Mouse (Mus musculus) left cerebral cortex, adult 2 months (tissue): ENCODE data around the gene Syne1. TPM values are rescaled to one million over a fixed set of nuclear protein-coding genes. Genes with fewer than 3 reads are reported as not detected.

ENCODE experiments used
- DNase-seq, 2 experiments: peaks; one replicate each; pipeline ENCODE4 v3.0.0; 2021 to 2022; ENCODE audit warnings: low spot score in 2 of 2, mixed read lengths in 1 of 2; ENCODE audit errors: extremely low spot score in 1 of 2
- H3K27ac ChIP-seq: fragments of 200-600 bp; 2 replicates; pipeline ENCODE4 v1.8.1; 2022
- H3K4me3 ChIP-seq: fragments of 200-600 bp; 2 replicates; pipeline ENCODE4 v1.8.1; 2022
- CTCF ChIP-seq: fragments of 200-600 bp; IDR thresholded peaks from 2 replicates; pipeline ENCODE4 v1.8.1; 2022; ENCODE audit warnings: antibody characterized with exemption, mild to moderate bottlenecking, moderate library complexity
- intact Hi-C: fragments of 180-260 bp; cut with DNase I; formaldehyde crosslinking; loops from one replicate; pipeline ENCODE4 v1.15.1; 2025
- total RNA-seq, 2 experiments: library from RNA; stranded (reverse); gene quantifications; 2 replicates each; pipeline ENCODE4 v1.2.3; 2021

Gene Syne1
- total RNA-seq, 2 experiments from 2014 or later, result 430 to 445 TPM

DNA sequence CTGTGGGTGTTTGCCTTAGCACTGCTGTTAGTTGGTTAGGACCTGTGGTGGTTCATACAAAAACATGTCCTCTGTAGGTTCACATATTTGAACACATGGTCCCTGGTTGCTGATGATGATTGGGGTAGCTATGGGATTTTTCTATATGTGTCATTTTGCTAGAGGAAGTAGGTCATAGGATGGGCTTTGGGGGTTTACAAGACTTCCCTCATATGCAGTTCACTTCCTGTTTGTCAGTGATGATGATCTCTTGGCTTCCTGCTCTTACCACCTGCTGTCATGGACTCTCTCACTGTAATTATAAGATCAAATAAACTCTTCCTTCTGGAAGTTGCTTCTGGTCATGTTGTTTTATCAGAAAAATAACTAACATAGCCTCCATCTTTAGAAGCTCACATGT lies 7.5 kb upstream of the Syne1 start:
- Histone ChIP-seq H3K4me3 (no peak overlapping the region), H3K27ac (no peak overlapping the region)
- DNase-seq, result no peak
- no peak for TF ChIP-seq CTCF
- intact Hi-C loops, result loop anchor here (5.0 kb wide), 1 partner anchor 242 kb away; no protein-coding TSS in a partner anchor

DNA sequence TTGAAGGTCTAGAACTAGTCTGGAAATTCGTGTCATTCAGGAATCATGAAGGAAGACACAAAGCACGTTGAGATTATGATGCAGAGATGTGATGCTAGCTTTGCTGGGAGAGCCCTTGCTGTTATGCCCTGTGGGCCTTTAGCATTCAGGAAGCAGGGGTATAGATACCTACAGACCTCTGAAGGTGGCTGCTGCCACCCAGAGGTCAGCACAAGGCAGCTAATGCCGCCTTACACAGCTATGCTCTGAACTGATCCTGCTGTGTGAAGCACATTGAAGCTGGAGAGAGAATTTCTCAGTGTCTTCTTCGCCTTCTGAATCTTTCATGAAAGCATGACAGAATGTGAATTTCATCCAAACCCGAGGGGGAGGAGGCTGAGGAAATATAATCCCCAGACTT lies 3.7 kb upstream of the Syne1 start:
- TF ChIP-seq CTCF, result peak; percentile 67
- Histone ChIP-seq H3K27ac (no peak overlapping the region), H3K4me3 (no peak overlapping the region)
- intact Hi-C loops, result loop anchor here (5.0 kb wide), 2 partner anchors 198 to 238 kb away; no protein-coding TSS in a partner anchor
- DNase-seq, result no peak

DNA sequence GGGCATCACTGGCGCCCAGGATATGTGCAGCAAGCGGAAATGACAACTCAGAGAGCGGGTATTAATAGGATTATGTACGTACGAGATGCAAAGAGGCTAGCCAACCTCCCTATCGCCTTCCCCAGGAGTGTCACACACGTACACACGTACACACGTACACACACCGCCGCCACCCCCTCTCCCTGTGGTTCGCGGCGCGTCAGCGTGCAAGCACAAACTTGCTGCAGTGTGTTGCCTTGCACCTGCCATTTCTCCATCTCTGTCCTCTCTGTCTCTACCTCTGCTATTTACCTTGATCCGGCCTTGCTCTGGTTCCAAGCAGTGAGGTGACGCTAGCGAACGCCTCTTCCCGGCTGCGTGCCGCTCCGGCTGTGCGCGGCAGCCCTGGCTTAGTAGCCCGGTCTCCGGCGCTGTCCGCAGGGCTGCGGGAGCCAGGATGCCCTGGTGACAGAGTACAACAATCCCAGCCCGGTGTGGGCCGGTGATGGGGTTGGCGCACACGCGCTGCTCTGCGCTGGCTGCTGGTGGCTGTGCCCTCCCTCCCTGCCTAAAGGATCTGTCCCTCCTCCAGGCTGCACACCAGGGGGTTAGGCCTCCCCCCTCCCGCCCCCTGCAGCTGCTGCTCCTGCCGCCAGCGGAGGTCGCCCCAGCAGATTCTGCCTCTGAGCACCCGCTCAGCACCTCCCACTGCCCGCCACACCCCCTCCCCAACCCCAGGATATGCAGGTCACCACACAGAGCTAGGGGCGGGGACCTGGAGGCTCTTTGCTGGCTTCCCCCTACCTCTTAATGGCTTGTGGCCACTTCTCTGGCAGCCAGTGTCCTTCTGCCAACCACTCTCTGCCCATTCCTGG lies 887 bp downstream of the Syne1 start:
- peak overlapping the region; percentile 98 for H3K27ac ChIP-seq
- peak; percentile 54 to 68 for DNase-seq
- peak; percentile 35 for TF ChIP-seq CTCF
- intact Hi-C loops, result loop anchor here (2.0 to 5.0 kb wide), 2 partner anchors 70 to 193 kb away; no protein-coding TSS in a partner anchor
- peak overlapping the region; percentile 86 for H3K4me3 ChIP-seq

DNA sequence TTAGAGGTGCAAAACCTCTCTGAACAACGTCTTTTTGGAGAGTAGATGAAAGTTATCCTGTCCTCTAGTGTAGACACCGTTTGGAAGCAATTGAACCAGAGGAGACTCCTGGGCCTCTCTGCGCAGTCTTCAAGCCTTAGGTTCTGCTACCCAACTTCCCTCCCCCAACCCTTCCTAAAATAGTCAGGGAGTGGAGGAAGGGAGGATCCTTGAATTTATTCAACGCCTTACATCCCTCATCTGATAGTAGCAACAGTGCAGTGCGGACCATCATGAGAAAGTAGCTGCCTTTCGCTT lies 1.5 kb downstream of the Syne1 start:
- Histone ChIP-seq H3K27ac (peak overlapping the region; percentile 98), H3K4me3 (peak overlapping the region; percentile 86)
- TF ChIP-seq CTCF, result no peak
- DNase-seq, result no peak
- intact Hi-C loops, result loop anchor here (2.0 to 5.0 kb wide), 2 partner anchors 69 to 193 kb away; no protein-coding TSS in a partner anchor

DNA sequence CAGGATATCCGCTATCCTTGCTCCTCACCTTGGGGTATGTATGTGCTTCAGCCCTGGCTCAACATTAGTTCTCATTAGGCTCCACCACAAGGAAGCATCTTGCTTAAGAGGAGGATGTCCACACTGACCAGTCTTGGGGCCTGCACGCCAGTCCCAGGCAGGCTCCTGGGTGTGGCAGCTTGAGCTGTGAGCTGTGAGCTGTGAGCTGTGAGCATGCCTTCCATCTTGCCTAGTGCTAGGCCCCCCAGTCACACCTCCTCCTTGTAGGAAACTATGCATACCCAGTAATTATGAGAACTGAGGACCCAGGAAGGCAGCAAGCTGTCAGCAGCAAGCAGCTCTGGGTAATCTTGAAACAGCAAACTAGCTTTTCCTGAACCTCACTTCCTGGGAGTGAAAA lies 2.6 kb downstream of the Syne1 start:
- intact Hi-C loops, result no loop called here
- no peak overlapping the region for H3K27ac ChIP-seq
- peak overlapping the region; percentile 86; the same call in 1 of the 2 replicates for H3K4me3 ChIP-seq
- no peak for TF ChIP-seq CTCF
- DNase-seq, result peak in 1 of 2 experiments; percentile 13

DNA sequence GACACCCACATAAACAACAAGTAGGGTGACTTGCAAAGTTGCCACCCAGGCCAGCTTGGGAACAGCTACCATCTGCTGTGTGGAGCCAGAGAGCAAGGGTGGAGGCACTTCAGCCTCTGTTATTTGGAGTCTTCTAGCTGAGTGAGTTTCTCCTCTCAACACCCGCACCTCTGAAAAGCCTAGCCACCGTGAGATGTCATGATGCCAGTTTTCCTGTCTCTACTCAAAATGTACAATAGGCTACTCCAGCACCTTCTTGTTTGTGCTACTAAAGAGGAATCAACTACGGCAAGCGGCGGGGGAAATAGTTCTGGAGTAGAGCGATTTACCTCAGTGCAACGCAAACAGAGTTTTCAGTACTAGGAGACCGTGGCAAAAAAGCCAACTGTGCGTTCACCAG lies 3.5 kb downstream of the Syne1 start:
- intact Hi-C loops, result no loop called here
- DNase-seq, result no peak
- Histone ChIP-seq H3K4me3 (no peak overlapping the region), H3K27ac (no peak overlapping the region)
- TF ChIP-seq CTCF, result no peak

DNA sequence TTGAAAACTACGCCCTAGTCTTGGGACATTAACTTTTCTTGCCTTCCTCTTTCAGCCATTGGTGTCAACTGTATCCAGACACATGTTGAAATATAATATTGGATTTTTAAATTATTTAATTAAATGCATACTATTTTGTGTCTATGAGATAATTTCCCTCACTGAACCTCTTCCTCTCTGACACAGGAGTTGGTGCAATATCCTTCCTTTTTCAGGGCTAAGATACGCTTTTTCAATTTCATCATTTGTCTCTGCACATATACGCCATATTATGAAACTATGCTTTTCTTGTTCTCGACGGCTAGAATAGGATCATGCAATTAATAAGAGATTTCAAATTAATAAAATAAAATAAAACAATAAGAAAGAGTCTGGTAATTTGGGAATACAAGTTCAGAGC lies 4.9 kb downstream of the Syne1 start:
- Histone ChIP-seq H3K27ac (no peak overlapping the region), H3K4me3 (no peak overlapping the region)
- no peak for TF ChIP-seq CTCF
- intact Hi-C loops, result no loop called here
- DNase-seq, result no peak

DNA sequence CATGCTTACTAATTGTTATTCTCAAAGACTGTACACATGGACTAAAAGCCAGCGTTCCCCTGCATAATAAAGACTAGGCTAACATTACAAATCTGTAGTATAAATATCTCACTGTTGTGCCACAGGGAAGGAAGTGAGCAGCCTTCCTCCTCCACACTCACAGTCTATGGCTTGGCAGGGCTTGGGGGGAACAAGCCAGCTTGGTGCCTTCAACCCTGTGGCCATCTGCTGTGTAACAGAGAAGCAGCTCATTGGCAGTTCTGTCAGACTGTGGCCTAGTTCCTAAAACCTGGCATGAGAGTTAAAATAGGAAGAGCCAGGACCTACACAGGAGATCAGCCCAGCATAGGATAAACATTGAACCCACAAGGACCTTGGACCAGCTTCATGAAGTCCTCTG lies 23.0 kb downstream of the Syne1 start:
- no peak overlapping the region for H3K4me3 ChIP-seq
- intact Hi-C loops, result no loop called here
- no peak for DNase-seq
- H3K27ac ChIP-seq, result peak overlapping the region; percentile 29; the same call in 1 of the 2 replicates
- TF ChIP-seq CTCF, result no peak

DNA sequence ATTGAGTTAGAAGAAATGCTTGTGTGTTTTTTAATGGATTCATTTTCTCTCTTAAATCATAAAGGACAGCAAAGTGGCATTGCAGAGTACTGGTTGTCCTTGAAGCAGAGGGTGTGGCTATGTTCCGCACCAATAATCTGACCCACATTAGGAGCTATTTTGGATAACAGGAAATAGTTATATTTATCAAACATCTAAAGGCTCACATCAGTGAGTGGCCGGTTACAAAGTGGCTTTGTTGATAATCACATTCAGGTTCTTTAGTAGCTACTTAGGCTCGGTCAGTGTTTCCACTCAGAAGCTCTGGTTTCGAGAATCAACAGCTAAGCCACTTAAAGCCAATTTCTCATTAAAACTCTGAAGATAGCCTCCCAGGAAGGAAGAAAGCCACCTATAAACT lies 23.6 kb downstream of the Syne1 start:
- intact Hi-C loops, result no loop called here
- no peak for DNase-seq
- no peak overlapping the region for H3K4me3 ChIP-seq
- TF ChIP-seq CTCF, result no peak
- peak overlapping the region; percentile 30; the same call in 1 of the 2 replicates for H3K27ac ChIP-seq

DNA sequence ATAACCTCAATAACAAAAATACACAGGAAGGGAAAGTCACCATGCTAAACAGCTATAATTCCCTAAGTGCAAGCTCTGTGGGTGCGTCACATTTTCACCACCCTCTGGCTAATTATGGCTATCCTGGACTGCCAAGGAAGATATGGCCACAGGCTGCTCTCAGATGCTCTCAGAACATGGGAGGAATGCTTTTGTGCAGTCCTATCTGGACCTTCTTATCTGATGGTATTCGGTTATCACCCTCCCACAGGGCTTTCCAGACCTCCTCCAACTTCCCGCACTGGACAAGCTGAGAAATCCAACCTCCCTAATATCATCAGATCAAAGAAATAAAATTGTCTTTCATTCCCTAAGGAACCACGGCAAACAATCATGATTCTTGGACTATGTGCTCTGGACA lies 28.4 kb downstream of the Syne1 start:
- no peak overlapping the region for H3K4me3 ChIP-seq
- peak overlapping the region; percentile 6; the same call in 1 of the 2 replicates for H3K27ac ChIP-seq
- no peak for TF ChIP-seq CTCF
- intact Hi-C loops, result no loop called here
- no peak for DNase-seq

DNA sequence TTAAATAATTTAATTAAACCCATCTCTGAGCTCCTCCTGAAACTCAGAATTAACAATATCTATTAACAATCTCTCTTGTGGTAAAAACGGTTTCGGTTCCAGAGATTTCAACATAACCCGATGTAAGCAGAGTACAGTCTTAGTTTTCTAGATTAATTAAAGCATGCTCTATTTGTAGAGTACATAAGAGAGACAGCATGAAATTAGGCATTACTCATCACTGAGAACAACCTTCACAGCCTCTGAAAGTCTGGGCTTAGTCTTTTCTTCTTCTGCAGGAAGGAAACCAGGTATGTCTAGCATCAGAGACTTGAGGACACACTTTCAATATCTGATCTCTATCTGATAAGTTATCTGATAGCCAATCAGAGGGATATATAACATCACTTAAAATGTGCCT lies 29.0 kb downstream of the Syne1 start:
- TF ChIP-seq CTCF, result no peak
- Histone ChIP-seq H3K4me3 (no peak overlapping the region), H3K27ac (peak overlapping the region; percentile 8; the same call in 1 of the 2 replicates)
- intact Hi-C loops, result no loop called here
- DNase-seq, result no peak

DNA sequence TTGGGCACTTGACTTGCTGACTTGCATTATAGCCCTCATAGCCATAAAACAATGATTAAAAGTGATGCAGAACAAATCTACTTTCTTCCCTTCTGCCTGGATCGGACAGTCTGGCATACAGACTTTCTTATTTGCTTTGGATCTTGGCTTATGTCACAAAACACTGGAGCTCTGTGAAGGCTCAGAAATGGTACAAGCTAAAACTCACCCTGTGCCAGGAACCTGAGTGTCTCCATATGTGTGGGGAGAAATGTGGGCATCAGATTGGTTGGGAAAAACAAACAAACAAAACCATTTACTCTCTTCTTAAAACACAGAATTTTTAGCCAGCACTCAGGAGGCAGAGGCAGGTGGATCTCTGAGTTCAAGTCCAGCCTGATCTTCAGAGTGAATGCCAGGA lies 30.6 kb downstream of the Syne1 start:
- H3K4me3 ChIP-seq, result no peak overlapping the region
- TF ChIP-seq CTCF, result no peak
- DNase-seq, result no peak
- no peak overlapping the region for H3K27ac ChIP-seq
- intact Hi-C loops, result no loop called here

DNA sequence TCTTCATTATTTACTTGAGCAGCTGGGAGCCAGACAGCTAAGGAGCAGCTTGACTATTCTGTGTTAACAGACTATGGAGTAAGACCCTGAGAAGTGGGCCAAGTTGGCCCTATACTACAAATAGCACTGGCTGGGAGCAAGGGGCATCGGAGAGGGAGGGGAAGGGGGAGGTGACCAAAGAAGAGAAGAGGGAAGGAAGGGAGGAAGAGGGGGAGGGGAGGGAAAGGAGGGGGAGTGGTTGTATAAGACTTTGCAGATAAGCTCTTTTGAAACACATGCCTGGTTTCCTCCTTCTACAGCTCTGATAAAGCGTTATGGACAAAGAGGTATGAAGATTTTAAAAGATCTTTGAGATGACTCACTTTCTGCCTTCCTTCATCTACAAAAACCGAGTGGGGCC lies 36.0 kb downstream of the Syne1 start:
- H3K4me3 ChIP-seq, result no peak overlapping the region
- intact Hi-C loops, result no loop called here
- TF ChIP-seq CTCF, result no peak
- peak overlapping the region; percentile 18 for H3K27ac ChIP-seq
- DNase-seq, result no peak
